Mouse (Mus musculus) layer of hippocampus, postnatal 25 days (tissue): ENCODE measurements at regions not wholly inside any gene's neighbourhood (a gene's known extent, or its start where the extent isn't known, plus 50 kb on each side); places are given as distances from the start of the nearest gene placed in this dataset.

ENCODE experiments used
- DNase-seq, 2 experiments: peaks; one replicate each; pipeline ENCODE4 v3.0.0; 2022; ENCODE audit warnings: mixed read lengths in 2 of 2, low spot score in 1 of 2; ENCODE audit errors: extremely low spot score in 1 of 2

- DNase-seq: no peak
These were observed 74.8 kb upstream of the Lnx1 start for GRCm38 (mm10) chr5:74777381-74778075.

DNA sequence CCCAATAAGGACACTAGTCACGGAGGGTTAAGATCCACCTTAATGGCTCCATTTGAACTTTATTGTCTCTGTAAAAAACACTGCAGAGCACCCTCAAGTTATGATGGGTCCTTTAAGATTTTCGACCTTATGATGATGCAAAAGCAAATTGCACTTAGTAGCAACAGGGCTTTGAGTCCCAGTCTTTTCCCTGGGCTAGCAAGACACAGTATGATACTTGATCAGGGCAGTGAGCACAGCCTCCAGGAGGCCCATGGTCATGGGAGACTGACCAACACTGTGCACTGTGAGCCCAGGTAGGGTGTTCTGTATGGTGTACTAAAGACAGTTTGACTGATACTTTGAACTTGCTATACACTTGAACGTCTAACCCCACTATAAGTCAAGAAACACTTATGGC is 73.4 kb upstream of the Lnx1 start:
- no peak for DNase-seq

DNA sequence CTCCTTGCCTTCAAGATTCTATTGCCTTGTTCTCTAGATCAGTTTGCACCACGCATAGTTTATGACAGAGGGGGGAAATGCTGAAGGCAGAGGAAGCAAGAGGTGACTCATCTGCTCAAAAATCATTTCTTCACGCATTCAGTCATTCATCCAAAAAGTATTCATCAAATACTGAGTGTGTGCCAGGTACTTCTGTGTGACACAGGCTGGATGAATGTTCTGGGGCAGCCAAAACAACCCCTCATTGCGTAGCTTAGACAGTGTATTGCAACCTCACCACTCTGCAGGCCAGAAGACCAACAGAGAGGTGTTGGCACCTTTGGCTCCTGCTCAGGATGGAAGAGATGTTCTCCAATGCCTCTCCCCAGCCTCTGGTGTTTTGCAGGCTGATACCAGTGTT is 72.9 kb upstream of the Lnx1 start:
- no peak for DNase-seq

DNA sequence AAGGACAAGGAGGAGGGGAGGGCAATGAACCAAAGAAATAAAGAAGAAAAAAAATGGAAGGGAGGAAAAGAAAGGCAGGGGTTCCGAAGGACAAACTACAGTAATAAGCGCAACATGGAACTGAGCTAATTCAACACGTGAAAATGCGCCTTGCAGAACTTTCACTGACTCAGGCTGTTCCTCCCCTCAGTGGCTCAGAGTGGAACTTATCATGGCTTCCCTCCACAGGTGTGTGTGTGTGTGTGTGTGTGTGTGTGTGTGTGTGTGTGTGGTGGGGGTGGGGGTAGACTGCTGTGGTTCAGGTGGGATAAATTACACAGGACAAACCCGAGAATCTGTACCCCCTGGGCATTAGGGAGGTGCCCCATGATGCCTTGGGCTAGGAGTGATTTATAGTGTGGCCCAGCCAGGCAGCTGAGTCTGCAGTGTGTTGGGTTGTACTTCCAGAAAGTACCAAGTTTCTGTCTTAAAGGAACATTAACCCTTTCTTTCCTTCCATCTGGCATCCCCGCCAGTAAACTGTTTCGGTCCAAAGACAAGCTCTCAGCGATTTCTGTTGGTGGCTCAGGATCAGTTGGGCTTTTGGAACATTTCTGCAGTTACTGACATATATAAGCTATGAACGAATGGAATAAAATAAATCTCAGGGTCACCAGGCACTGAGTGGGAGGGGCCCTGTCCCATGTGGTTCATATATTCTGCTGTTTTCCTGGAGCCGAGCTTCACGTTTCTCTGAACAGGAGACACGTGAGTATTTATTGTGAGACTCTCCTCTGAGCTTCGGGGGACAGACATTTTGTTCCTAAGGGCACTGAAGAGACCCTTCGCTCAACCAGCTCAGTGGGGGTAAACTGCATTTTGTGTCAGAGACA is 71.1 kb upstream of the Lnx1 start:
- no peak for DNase-seq

- DNase-seq: no peak
These were observed 68.4 kb upstream of the Lnx1 start for GRCm38 (mm10) chr5:74771121-74771520.

- DNase-seq: no peak
These were observed 66.3 kb upstream of the Lnx1 start for GRCm38 (mm10) chr5:74769023-74769422.

GRCm38 (mm10) chr5:74767993-74768392 is 65.3 kb upstream of the Lnx1 start:
- DNase-seq: no peak

DNA sequence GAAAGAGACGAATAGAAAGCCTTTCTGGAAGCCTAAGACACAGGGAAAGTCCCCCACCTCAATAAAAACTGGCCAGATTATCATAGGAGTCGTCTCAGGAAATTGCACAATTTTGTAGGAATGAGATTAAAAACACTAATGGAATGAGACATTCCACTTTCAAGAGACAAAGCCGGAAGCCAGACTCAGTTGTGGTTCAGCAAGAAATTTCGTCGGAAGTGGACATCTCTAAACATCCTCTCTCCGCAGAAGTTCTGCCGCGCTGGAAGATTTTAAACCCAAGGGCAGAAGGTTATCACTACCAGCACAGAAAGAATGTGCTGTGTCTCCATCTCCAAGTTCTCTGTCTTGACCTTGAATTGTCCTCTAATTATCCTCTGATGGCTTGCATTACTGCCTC is 63.5 kb upstream of the Lnx1 start:
- DNase-seq: no peak

GRCm38 (mm10) chr5:74765061-74765767 is 62.5 kb upstream of the Lnx1 start:
- DNase-seq: no peak

DNA sequence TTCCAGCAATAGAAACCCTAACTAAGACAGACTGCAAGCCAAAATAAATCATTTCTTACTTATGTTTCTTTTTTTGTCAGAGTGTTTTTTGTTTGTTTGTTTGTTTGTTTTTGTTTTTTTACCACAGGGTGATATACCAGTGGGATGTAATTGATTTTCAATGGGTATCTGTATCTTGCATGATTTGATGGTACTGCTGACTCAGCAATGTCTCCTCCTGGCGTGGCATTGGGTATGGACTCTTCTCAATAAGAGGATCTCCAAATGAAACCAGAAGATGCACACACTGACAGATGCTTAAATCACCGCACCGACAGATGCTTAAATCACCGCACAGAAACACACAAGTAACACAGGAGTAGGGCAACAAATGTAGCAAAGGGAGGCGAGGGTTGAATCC is 54.8 kb upstream of the Lnx1 start:
- no peak for DNase-seq

DNA sequence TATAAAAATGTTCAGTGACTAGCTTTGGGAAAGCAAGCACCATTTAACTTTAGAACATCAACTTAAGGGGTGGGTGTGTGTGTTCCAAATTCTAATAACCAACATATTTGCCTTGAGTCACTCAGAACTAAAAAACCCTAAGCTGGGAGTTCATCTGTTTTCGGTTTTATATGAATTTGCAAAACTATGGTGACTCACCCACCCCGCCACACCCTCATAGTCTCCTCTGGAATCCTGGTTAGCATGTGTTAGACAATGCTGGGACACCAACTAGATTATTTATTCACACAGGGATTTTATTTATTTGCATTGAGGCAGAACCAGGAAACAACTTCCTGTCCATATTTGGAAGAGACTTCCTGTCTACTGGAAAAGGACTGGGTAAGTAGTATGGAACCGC is 50.2 kb upstream of the Lnx1 start:
- no peak for DNase-seq
